Mouse (Mus musculus) cerebellum, adult 2 months (tissue): Measurements from ENCODE around the gene Tsga10ip.

Experiments used
- CTCF ChIP-seq: fragments of 200-500 bp; IDR thresholded peaks from 2 replicates; pipeline ENCODE4 v1.5.1; 2011; ENCODE audit warnings: low read depth, mild to moderate bottlenecking, control low read depth, low read length, moderate library complexity, borderline replicate concordance; ENCODE audit not compliant: insufficient read depth
- POLR2A ChIP-seq: fragments of 200-500 bp; IDR thresholded peaks from 2 replicates; pipeline ENCODE4 v1.6.1; 2011; ENCODE audit warnings: low read length, control low read depth, borderline replicate concordance; ENCODE audit not compliant: insufficient read depth

- TF ChIP-seq CTCF (peak; percentile 77), POLR2A (no peak)
Observed at GRCm38 (mm10) chr19:5407133-5407532, 4.8 kb upstream of the Tsga10ip start.
